Mouse (Mus musculus) midbrain, embryonic 16.5 days (tissue): ENCODE measurements around the gene Pank1. TPM values are rescaled to one million over a fixed set of nuclear protein-coding genes. Genes with fewer than 3 reads are reported as not detected.

Experiments used
- microRNA counts: library from miRNA; unstranded; fragments of <30 nt; microRNA quantifications from one replicate; lab custom pipeline; 2016
- microRNA-seq: library from miRNA; unstranded; fragments of <30 nt; microRNA quantifications from one replicate; pipeline ENCODE4, GENCODE M21; 2017
- polyA plus RNA-seq: library from polyadenylated mRNA; unstranded; fragments of >200 nt; fragmentation: Nextera tagmentation; extraction: Ambion mirVana; gene quantifications from 2 replicates; pipeline ENCODE4 v1.2.1, GENCODE M21; 2015

Pank1 gene
- polyA plus RNA-seq, 1 experiment from 2014 or later = 8.8 TPM

MicroRNAs within 50 kb of the gene (microRNA counts, 519-probe panel; counts per million panel counts)
- 2,885 counts per million, percentile 85 among the panel's probes with 10 or more counts for microRNA mmu-miR-107 (lab: Ali Mortazavi, UCI)

Small RNAs within 50 kb of the gene (microRNA-seq; reads per million reads assigned to microRNA genes)
- 2,424 reads per million, percentile 85 among the genes with 10 or more reads in this experiment for gene Mir107

Other genes with a start within 250 kb of the Pank1 start
- 0.46 and 0.51 TPM in 2 replicates for gene Ifit1bl2, start 238.7 kb downstream of the Pank1 start, polyA plus RNA-seq
- gene Ifit1, start 238.6 kb downstream of the Pank1 start, polyA plus RNA-seq = 0.29 and 0.35 TPM in 2 replicates
- gene Slc16a12, start 132.2 kb downstream of the Pank1 start, polyA plus RNA-seq = 2.8 and 3.0 TPM in 2 replicates
- 7.9 and 8.1 TPM in 2 replicates for gene Kif20b, start 42.9 kb upstream of the Pank1 start, polyA plus RNA-seq